Mouse (Mus musculus) kidney, adult 8-10 months (tissue): Measurements from ENCODE around the gene Gpr4.

Source experiments
- DNase-seq, 2 experiments: peaks; one replicate each; pipeline ENCODE4 v3.0.0; 2022

Gpr4 gene

GRCm38 (mm10) chr7:19267051-19267450 lies 54.7 kb downstream of the Gpr4 start:
- DNase-seq, result no peak

GRCm38 (mm10) chr7:19268993-19269681 lies 56.8 kb downstream of the Gpr4 start:
- DNase-seq, result no peak

- DNase-seq, result peak; percentile 58 to 71
Observed at GRCm38 (mm10) chr7:19269721-19270441, 57.5 kb downstream of the Gpr4 start.

GRCm38 (mm10) chr7:19270509-19271237 lies 58.3 kb downstream of the Gpr4 start:
- no peak for DNase-seq

GRCm38 (mm10) chr7:19271238-19272172 lies 59.2 kb downstream of the Gpr4 start, which contains the start of gene Vasp:
TSS of gene Vasp (minus strand) at chr7:19271817.
- DNase-seq, result peak; percentile 86 to 91

- DNase-seq, result peak; percentile 78 to 86
Observed at GRCm38 (mm10) chr7:19272173-19272764, 59.9 kb downstream of the Gpr4 start.
